Mouse (Mus musculus): Measurements from ENCODE around the gene Gm11037.

DNA sequence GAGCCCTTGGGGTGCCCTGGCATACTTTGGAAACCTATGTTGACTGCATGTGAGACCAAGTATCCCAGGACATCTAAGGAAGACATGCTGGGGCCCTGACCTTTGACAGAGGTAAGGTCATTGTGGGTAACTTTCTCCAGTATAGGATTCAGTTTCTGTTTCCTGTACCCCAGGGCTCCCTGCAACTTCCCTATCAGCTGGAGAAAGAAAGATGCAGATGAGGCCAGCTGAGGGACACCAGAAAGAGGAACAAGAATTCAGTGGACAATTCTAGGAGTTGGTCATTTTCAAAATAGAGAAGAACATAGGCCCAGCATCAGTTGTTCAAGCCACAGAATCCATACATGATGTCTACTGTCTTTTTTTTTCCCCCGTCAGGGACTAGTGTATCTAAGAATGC lies 43.7 kb upstream of the Gm11037 start:
- no peak for TF ChIP-seq CTCF (IDR thresholded peaks at IDR 0.05; ENCODE audit: borderline replicate concordance, insufficient read depth, low read length)
- no peak for TF ChIP-seq POLR2A (IDR thresholded peaks at IDR 0.05; ENCODE audit: low read depth, low read length)

Data from embryonic fibroblast, embryonic 13.5 days (primary cell).